Mouse (Mus musculus) forebrain, embryonic 11.5 days (tissue): ENCODE data around the gene Incenp. TPM values are rescaled to one million over a fixed set of nuclear protein-coding genes. Genes with fewer than 3 reads are reported as not detected.
"Not testable (repeated sequence)": the region's sequence is repeated elsewhere in the genome, so short reads cannot be mapped to it uniquely, and the experiment has no call there.

Experiments
- ATAC-seq: fragments of 200-750 bp; cut with Nextera tagmentation; replicated peaks from 2 replicates; pipeline ENCODE4 v1.8.0; 2017; ENCODE audit warnings: moderate TSS enrichment; ENCODE audit not compliant: low FRiP score
- DNase-seq: peaks from one replicate; pipeline ENCODE4 v3.0.0-alpha.2; 2017; ENCODE audit warnings: low spot score
- H3K27ac ChIP-seq: fragments of 300-500 bp; sonication (generic); 2 replicates; pipeline ENCODE4 v1.5.1; 2014; ENCODE audit warnings: low read depth, low read length
- H3K27me3 ChIP-seq: fragments of 300-500 bp; sonication (generic); 2 replicates; pipeline ENCODE4 v1.6.1; 2014; ENCODE audit warnings: mild to moderate bottlenecking, low read length, mixed read lengths; ENCODE audit not compliant: control insufficient read depth, insufficient read depth
- H3K36me3 ChIP-seq: fragments of 300-500 bp; sonication (generic); 2 replicates; pipeline ENCODE4 v1.6.1; 2014; ENCODE audit warnings: mild to moderate bottlenecking, low read length, moderate library complexity, mixed read lengths; ENCODE audit not compliant: control insufficient read depth, insufficient read depth
- H3K4me1 ChIP-seq: fragments of 300-500 bp; sonication (generic); replicated peaks from 2 replicates; pipeline ENCODE4 v1.6.1; 2014; ENCODE audit warnings: low read length, mixed read lengths; ENCODE audit not compliant: control insufficient read depth, insufficient read depth
- H3K4me2 ChIP-seq: fragments of 300-500 bp; sonication (generic); 2 replicates; pipeline ENCODE4 v1.6.1; 2014; ENCODE audit warnings: low read depth, mild to moderate bottlenecking, low read length, moderate library complexity, mixed read lengths; ENCODE audit not compliant: severe bottlenecking
- H3K4me3 ChIP-seq: fragments of 300-500 bp; sonication (generic); 2 replicates; pipeline ENCODE4 v1.5.1; 2014; ENCODE audit warnings: low read depth, low read length
- H3K9ac ChIP-seq: fragments of 300-500 bp; sonication (generic); 2 replicates; pipeline ENCODE4 v1.6.1; 2014; ENCODE audit warnings: low read length
- H3K9me3 ChIP-seq: fragments of 300-500 bp; sonication (generic); 2 replicates; pipeline ENCODE4 v1.6.1; 2016; ENCODE audit warnings: low read length, mixed read lengths; ENCODE audit not compliant: control insufficient read depth
- WGBS: fragments of 180-500 bp; shearing (Covaris S2); extraction: QIAGEN DNeasy Blood & Tissue Kit; methylation state at CpG from one replicate; pipeline ENCODE4 v1.1.7; 2014; 5-methylcytosine and 5-hydroxymethylcytosine counted together
- polyA plus RNA-seq: library from polyadenylated mRNA; unstranded; fragments of >200 nt; fragmentation: Nextera tagmentation; extraction: Ambion mirVana; gene quantifications from 2 replicates; pipeline ENCODE4 v1.2.1, GENCODE M21; 2014

The Incenp gene
- polyA plus RNA-seq, 1 experiment from 2014 or later, result 133 TPM

GRCm38 (mm10) chr19:9911314-9911754, 12.0 kb upstream of the Incenp start:
- no peaks in the 10 kb centered on the region for H3K9me3 ChIP-seq
- 18% methylated on average over 6 of the region's 6 CpGs for WGBS
- H3K27ac ChIP-seq, result no peak overlapping the region
- ATAC-seq (0 out of 2 replicates have a peak, but pooled peaks have one; percentile 33), DNase-seq (peak; percentile 67)
- no peak overlapping the region for H3K9ac ChIP-seq
- no peaks in the 10 kb centered on the region for H3K36me3 ChIP-seq
- no peak overlapping the region for H3K4me2 ChIP-seq
- H3K4me3 ChIP-seq, result no peak overlapping the region
- no peaks in the 10 kb centered on the region for H3K4me1 ChIP-seq
- no peaks in the 10 kb centered on the region for H3K27me3 ChIP-seq

- no peak for ATAC-seq
- no peak overlapping the region for H3K4me2 ChIP-seq
- no peaks in the 10 kb centered on the region for H3K36me3 ChIP-seq
- H3K27me3 ChIP-seq, result no peaks in the 10 kb centered on the region
- no peak overlapping the region for H3K9ac ChIP-seq
- no peak overlapping the region for H3K4me3 ChIP-seq
- no peaks in the 10 kb centered on the region for H3K9me3 ChIP-seq
- no peak overlapping the region for H3K27ac ChIP-seq
- DNase-seq, result no peak
- no peaks in the 10 kb centered on the region for H3K4me1 ChIP-seq
- WGBS, result 82% methylated on average over 5 of the region's 5 CpGs
These were observed 10.0 kb upstream of the Incenp start for GRCm38 (mm10) chr19:9909351-9909750.

- whole genome bisulfite sequencing, result 95% methylated on average over 2 of the region's 2 CpGs
- H3K27ac ChIP-seq, H3K4me3 ChIP-seq, H3K9ac ChIP-seq, H3K4me1 ChIP-seq, H3K36me3 ChIP-seq, H3K27me3 ChIP-seq, H3K4me2 ChIP-seq, DNase-seq, H3K9me3 ChIP-seq, ATAC-seq: not testable (repeated sequence)
These were observed 1.3 kb upstream of the Incenp start for GRCm38 (mm10) chr19:9900696-9901095.

GRCm38 (mm10) chr19:9899780-9900146, 412 bp upstream of the Incenp start:
- Histone ChIP-seq H3K4me2 (peak overlapping the region; percentile 56), H3K9me3 (no peaks in the 10 kb centered on the region), H3K27me3 (no peaks in the 10 kb centered on the region), H3K36me3 (peaks cover 3% of the 10 kb centered on the region; the same call in 1 of the 2 replicates), H3K4me3 (peak overlapping the region; percentile 90), H3K9ac (peak overlapping the region; percentile 56), H3K27ac (peak overlapping the region; percentile 84), H3K4me1 (peaks cover 3% of the 10 kb centered on the region; the same call in 1 of the 2 replicates)
- ATAC-seq, result peak; percentile 76
- 8% methylated on average over 10 of the region's 10 CpGs for WGBS
- no peak for DNase-seq

- Histone ChIP-seq H3K9me3 (no peaks in the 10 kb centered on the region), H3K4me2 (peak overlapping the region; percentile 81), H3K4me1 (peaks cover 3% of the 10 kb centered on the region; the same call in 1 of the 2 replicates), H3K9ac (peak overlapping the region; percentile 94), H3K36me3 (peaks cover 10% of the 10 kb centered on the region; the same call in 1 of the 2 replicates), H3K27ac (peak overlapping the region; percentile 83), H3K27me3 (no peaks in the 10 kb centered on the region), H3K4me3 (peak overlapping the region; percentile 90)
- DNase-seq (no peak), ATAC-seq (no peak)
- WGBS, result 11% methylated on average over 17 of the region's 17 CpGs
These were observed 848 bp downstream of the Incenp start for GRCm38 (mm10) chr19:9898339-9899066.

- peaks cover 18% of the 10 kb centered on the region; the same call in 1 of the 2 replicates for H3K36me3 ChIP-seq
- H3K27me3 ChIP-seq, result no peaks in the 10 kb centered on the region
- peaks cover 3% of the 10 kb centered on the region; the same call in 1 of the 2 replicates for H3K4me1 ChIP-seq
- DNase-seq (no peak), ATAC-seq (no peak)
- no peak overlapping the region for H3K9ac ChIP-seq
- no peak overlapping the region for H3K4me3 ChIP-seq
- WGBS, result 87% methylated on average over 5 of the region's 5 CpGs
- H3K4me2 ChIP-seq, result no peak overlapping the region
- H3K27ac ChIP-seq, result no peak overlapping the region
- no peaks in the 10 kb centered on the region for H3K9me3 ChIP-seq
These were observed 3.3 kb downstream of the Incenp start for GRCm38 (mm10) chr19:9896067-9896466.

GRCm38 (mm10) chr19:9886771-9887170, 12.6 kb downstream of the Incenp start:
- no peak for ATAC-seq
- DNase-seq, result no peak
- no peak overlapping the region for H3K4me3 ChIP-seq
- no peaks in the 10 kb centered on the region for H3K4me1 ChIP-seq
- no peak overlapping the region for H3K27ac ChIP-seq
- no peaks in the 10 kb centered on the region for H3K27me3 ChIP-seq
- no peak overlapping the region for H3K9ac ChIP-seq
- peaks cover 32% of the 10 kb centered on the region for H3K36me3 ChIP-seq
- H3K4me2 ChIP-seq, result no peak overlapping the region
- no peaks in the 10 kb centered on the region for H3K9me3 ChIP-seq
- 96% methylated on average over 8 of the region's 8 CpGs for WGBS

- Histone ChIP-seq H3K27ac (no peak overlapping the region), H3K4me2 (no peak overlapping the region), H3K9me3 (no peaks in the 10 kb centered on the region), H3K36me3 (peaks cover 35% of the 10 kb centered on the region), H3K4me3 (no peak overlapping the region), H3K9ac (no peak overlapping the region), H3K27me3 (no peaks in the 10 kb centered on the region), H3K4me1 (no peaks in the 10 kb centered on the region)
- 84% methylated on average over 1 of the region's 1 CpGs for WGBS
- no peak for ATAC-seq
- no peak for DNase-seq
These were observed 13.0 kb downstream of the Incenp start for GRCm38 (mm10) chr19:9886348-9886747.
